Mouse (Mus musculus) liver (tissue): ENCODE data around the gene Olfr1391.
"Not testable (repeated sequence)": the region's sequence is repeated elsewhere in the genome, so short reads cannot be mapped to it uniquely, and the experiment has no call there.

Experiments used
- DNase-seq: peaks from one replicate; pipeline ENCODE4 v3.0.0-alpha.2; 2020; ENCODE audit warnings: mixed read lengths

Olfr1391 gene

GRCm38 (mm10) chr11:49322442-49322841 is at the start of gene Olfr1391:
Gene Olfr1391, plus strand, starts transcription at chr11:49322742.
- no peak for DNase-seq

GRCm38 (mm10) chr11:49273834-49274519 is 48.6 kb upstream of the Olfr1391 start:
- DNase-seq, result no peak

- DNase-seq, result no peak
Measured at GRCm38 (mm10) chr11:49278222-49278621, 44.3 kb upstream of the Olfr1391 start, which contains the start of gene Olfr1393. Gene Olfr1393, plus strand, starts transcription at chr11:49278304.

- DNase-seq, result not testable (repeated sequence)
Measured at GRCm38 (mm10) chr11:49284982-49285381, 37.6 kb upstream of the Olfr1391 start, which contains the start of gene Olfr1392. Gene Olfr1392, plus strand, starts transcription at chr11:49285282.

GRCm38 (mm10) chr11:49287251-49287650 is 35.3 kb upstream of the Olfr1391 start:
- no peak for DNase-seq

GRCm38 (mm10) chr11:49292777-49293176 is 29.8 kb upstream of the Olfr1391 start:
- DNase-seq, result no peak

GRCm38 (mm10) chr11:49304441-49304840 is 18.1 kb upstream of the Olfr1391 start, which contains the start of gene Olfr10:
Gene Olfr10, plus strand, starts transcription at chr11:49304741.
- no peak for DNase-seq

GRCm38 (mm10) chr11:49308547-49308946 is 14.0 kb upstream of the Olfr1391 start:
- not testable (repeated sequence) for DNase-seq

- no peak for DNase-seq
Measured at GRCm38 (mm10) chr11:49326726-49327125, 4.2 kb downstream of the Olfr1391 start.

GRCm38 (mm10) chr11:49329686-49330085 is 7.1 kb downstream of the Olfr1391 start:
- no peak for DNase-seq

GRCm38 (mm10) chr11:49334888-49335287 is 12.3 kb downstream of the Olfr1391 start, which contains the start of gene Olfr1390:
Gene Olfr1390, plus strand, starts transcription at chr11:49335188.
- DNase-seq, result no peak

- DNase-seq, result no peak
Measured at GRCm38 (mm10) chr11:49337150-49337832, 14.7 kb downstream of the Olfr1391 start.
